Mouse (Mus musculus): Measurements from ENCODE around the gene Pdrg1.

The Pdrg1 gene

GRCm38 (mm10) chr2:153014758-153015593 lies at the start of gene Pdrg1:
Gene Pdrg1 (minus strand): TSS chr2:153015427.
- DNase-seq (ENCODE audit: low spot score) = peak; percentile 94

GRCm38 (mm10) chr2:153064190-153064970 lies 49.2 kb upstream of the Pdrg1 start:
- no peak for DNase-seq (ENCODE audit: low spot score)

GRCm38 (mm10) chr2:153063394-153063793 lies 48.2 kb upstream of the Pdrg1 start:
- no peak for DNase-seq (ENCODE audit: low spot score)

- no peak for DNase-seq (ENCODE audit: low spot score)
Observed at GRCm38 (mm10) chr2:153060216-153060615, 45.0 kb upstream of the Pdrg1 start.

GRCm38 (mm10) chr2:153058365-153058764 lies 43.1 kb upstream of the Pdrg1 start:
- no peak for DNase-seq (ENCODE audit: low spot score)

- no peak for DNase-seq (ENCODE audit: low spot score)
Observed at GRCm38 (mm10) chr2:153055270-153055920, 40.2 kb upstream of the Pdrg1 start.

GRCm38 (mm10) chr2:153053896-153054295 lies 38.7 kb upstream of the Pdrg1 start:
- DNase-seq (ENCODE audit: low spot score) = no peak

GRCm38 (mm10) chr2:153052700-153053351 lies 37.6 kb upstream of the Pdrg1 start:
- DNase-seq (ENCODE audit: low spot score) = no peak

- DNase-seq (ENCODE audit: low spot score) = no peak
Observed at GRCm38 (mm10) chr2:153051537-153051936, 36.3 kb upstream of the Pdrg1 start.

- DNase-seq (ENCODE audit: low spot score) = no peak
Observed at GRCm38 (mm10) chr2:153051095-153051494, 35.9 kb upstream of the Pdrg1 start.

GRCm38 (mm10) chr2:153049997-153050358 lies 34.8 kb upstream of the Pdrg1 start:
- DNase-seq (ENCODE audit: low spot score) = no peak

GRCm38 (mm10) chr2:153049288-153049996 lies 34.2 kb upstream of the Pdrg1 start:
- no peak for DNase-seq (ENCODE audit: low spot score)

GRCm38 (mm10) chr2:153047828-153048465 lies 32.7 kb upstream of the Pdrg1 start:
- peak; percentile 52 for DNase-seq (ENCODE audit: low spot score)

GRCm38 (mm10) chr2:153045884-153046299 lies 30.7 kb upstream of the Pdrg1 start:
- no peak for DNase-seq (ENCODE audit: low spot score)

- no peak for DNase-seq (ENCODE audit: low spot score)
Observed at GRCm38 (mm10) chr2:153043886-153044285, 28.7 kb upstream of the Pdrg1 start.

- no peak for DNase-seq (ENCODE audit: low spot score)
Observed at GRCm38 (mm10) chr2:153036690-153037089, 21.5 kb upstream of the Pdrg1 start.

- DNase-seq (ENCODE audit: low spot score) = no peak
Observed at GRCm38 (mm10) chr2:153033545-153034230, 18.5 kb upstream of the Pdrg1 start.

- DNase-seq (ENCODE audit: low spot score) = no peak
Observed at GRCm38 (mm10) chr2:153032973-153033372, 17.7 kb upstream of the Pdrg1 start.

GRCm38 (mm10) chr2:153032083-153032842 lies 17.0 kb upstream of the Pdrg1 start:
- DNase-seq (ENCODE audit: low spot score) = peak; percentile 77

All from urinary bladder, postnatal 14 days (tissue).